Mouse (Mus musculus) olfactory bulb, adult 2 months (tissue): ENCODE data around the gene Cfdp1.

Experiments
- CTCF ChIP-seq: fragments of 200-500 bp; IDR thresholded peaks from 2 replicates; pipeline ENCODE4 v1.5.1; 2012; ENCODE audit warnings: low read depth, mild to moderate bottlenecking, low read length, moderate library complexity; ENCODE audit not compliant: insufficient read depth
- POLR2A ChIP-seq: fragments of 200-500 bp; IDR thresholded peaks from 2 replicates; pipeline ENCODE4 v1.6.1; 2012; ENCODE audit warnings: mild to moderate bottlenecking, low read depth, low read length, moderate library complexity; ENCODE audit not compliant: insufficient read depth

DNA sequence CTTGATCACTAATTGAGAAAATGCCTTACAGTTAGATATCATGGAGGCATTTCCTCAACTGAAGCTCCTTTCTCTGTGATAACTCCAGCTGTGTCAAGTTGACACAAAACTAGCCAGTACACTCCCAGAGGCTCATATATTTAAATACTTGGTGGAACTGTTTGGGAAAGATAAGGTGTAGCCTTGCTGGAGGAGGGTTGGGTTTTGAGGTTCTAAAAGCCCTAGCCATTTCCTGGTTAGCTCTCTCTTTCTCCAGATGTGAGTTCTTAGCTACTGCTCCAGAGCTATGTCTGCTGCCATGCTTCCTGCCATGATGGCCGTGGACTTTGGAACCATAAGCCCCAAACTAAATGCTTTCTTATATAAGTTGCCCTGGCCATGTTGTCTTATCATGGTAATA lies 33.4 kb upstream of the Cfdp1 start:
- TF ChIP-seq CTCF, result no peak
- no peak for TF ChIP-seq POLR2A
